Mouse (Mus musculus): ENCODE results near the gene Khnyn.

DNA sequence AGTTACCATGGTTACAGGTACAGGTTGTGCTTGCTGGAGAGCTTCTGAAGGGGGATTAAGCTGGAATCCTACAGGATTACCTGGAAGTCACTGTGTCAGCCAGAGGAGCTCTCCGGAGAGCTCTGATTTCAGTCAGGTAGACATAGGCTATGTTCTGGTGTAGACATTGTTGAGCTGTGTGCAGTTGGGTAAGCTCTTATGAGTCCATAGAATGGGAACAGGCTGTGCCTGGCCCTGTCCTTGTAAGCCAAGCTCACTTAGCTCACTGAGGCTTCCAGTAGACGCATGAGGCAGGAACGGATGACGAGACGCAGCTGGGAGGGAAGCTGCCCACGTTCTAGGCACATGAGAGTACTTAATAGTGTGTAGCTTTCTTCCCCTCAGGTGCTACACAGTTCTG, 22.6 kb upstream of the Khnyn start:
- no peak for TF ChIP-seq POLR2A (IDR thresholded peaks at IDR 0.05; ENCODE audit: control insufficient read depth, extremely low read depth, insufficient read depth, low read length, poor library complexity)
- no peak for TF ChIP-seq CTCF (IDR thresholded peaks at IDR 0.05; ENCODE audit: borderline replicate concordance, control insufficient read depth, extremely low read depth, insufficient read depth, low read length, poor library complexity)
